Mouse (Mus musculus) G1E (cell line): Measurements from ENCODE around the gene Cyb5b.

Experiments used
- CTCF ChIP-seq: IDR thresholded peaks from 2 replicates; pipeline ENCODE4 v1.5.1; 2012; ENCODE audit warnings: low read depth, low read length, inconsistent platforms, mixed read lengths
- GATA1 ChIP-seq: IDR thresholded peaks from 2 replicates; pipeline ENCODE4 v1.6.1; 2012; ENCODE audit warnings: borderline replicate concordance, low read length, inconsistent platforms, mixed read lengths
- GATA2 ChIP-seq: IDR thresholded peaks from 2 replicates; pipeline ENCODE4 v1.6.1; 2012; ENCODE audit warnings: low read depth, low read length, inconsistent platforms, borderline replicate concordance
- POLR2AphosphoS5 ChIP-seq: IDR thresholded peaks from 2 replicates; pipeline ENCODE4 v1.6.1; 2012; ENCODE audit warnings: low read depth, low read length, inconsistent platforms; ENCODE audit not compliant: insufficient replicate concordance
- TAL1 ChIP-seq: conservative IDR thresholded peaks from 2 replicates; pipeline ENCODE4 v1.6.1; 2012; ENCODE audit warnings: low read depth, low read length, inconsistent platforms, mixed read lengths

DNA sequence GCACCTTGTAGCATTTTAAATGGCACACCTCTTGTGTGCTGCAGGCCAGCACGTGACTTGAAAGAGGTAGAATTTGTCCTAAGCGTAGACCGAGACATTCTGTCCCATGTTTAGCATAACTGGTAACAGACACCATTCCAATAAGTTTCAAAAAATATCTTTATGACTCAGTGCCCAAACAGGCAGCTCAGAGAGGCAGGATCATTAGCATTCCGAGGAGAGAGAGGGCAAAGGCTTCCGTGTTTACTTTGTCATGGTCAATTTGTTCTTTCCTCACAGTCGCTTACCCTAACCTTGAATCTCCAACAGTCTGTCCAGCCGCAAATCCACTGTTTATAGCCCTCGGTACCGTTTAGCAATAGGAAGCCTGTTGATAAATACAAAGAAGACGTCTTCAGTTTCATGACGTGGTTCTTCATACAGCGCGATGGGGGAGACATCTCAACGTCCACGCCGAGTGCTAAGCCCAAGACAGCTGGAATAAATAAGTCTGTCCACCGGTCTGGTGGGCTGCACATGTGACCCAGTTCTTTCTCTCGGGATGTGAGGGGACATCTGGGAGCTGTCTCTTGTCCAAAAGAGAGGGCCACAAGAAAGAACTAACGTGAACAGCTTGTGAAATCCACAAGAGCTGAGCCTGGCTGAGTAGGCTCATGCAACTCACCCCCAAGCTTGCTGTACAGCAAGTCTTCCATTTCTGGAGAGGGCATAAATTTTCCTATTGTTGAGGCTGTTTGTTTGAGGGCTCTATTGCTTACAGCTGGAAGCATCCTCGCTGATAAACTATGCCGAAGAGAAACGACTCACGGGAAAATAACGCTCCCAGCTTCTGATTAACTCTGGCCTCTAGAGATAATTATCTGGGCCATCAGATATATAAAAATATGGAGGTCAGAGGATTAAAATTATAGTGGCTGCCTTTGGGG lies 47.7 kb downstream of the Cyb5b start:
- TF ChIP-seq CTCF = no peak
- TF ChIP-seq TAL1 = no peak
- no peak for TF ChIP-seq GATA1
- no peak for TF ChIP-seq POLR2AphosphoS5
- no peak for TF ChIP-seq GATA2
